Mouse (Mus musculus) liver, embryonic 14.5 days (tissue): Measurements from ENCODE around the gene Nrp2.

Experiments
- CTCF ChIP-seq: IDR thresholded peaks from 2 replicates; pipeline ENCODE4 v1.5.1; 2016; ENCODE audit warnings: antibody characterized with exemption, low read depth, control low read depth
- EP300 ChIP-seq: IDR thresholded peaks from 2 replicates; pipeline ENCODE4 v1.6.1; 2016; ENCODE audit warnings: antibody characterized with exemption, low read depth

- TF ChIP-seq CTCF, result no peak
- TF ChIP-seq EP300, result no peak
Measured at GRCm38 (mm10) chr1:62749716-62750115, 46.6 kb downstream of the Nrp2 start.
